Mouse (Mus musculus) cerebellum, adult 11-12 months (tissue): ENCODE data around the gene Olfr872.
"Not testable (repeated sequence)": the region's sequence is repeated elsewhere in the genome, so short reads cannot be mapped to it uniquely, and the experiment has no call there.

Experiments used
- DNase-seq: peaks from one replicate; pipeline ENCODE4 v3.0.0; 2022

Gene Olfr872

DNA sequence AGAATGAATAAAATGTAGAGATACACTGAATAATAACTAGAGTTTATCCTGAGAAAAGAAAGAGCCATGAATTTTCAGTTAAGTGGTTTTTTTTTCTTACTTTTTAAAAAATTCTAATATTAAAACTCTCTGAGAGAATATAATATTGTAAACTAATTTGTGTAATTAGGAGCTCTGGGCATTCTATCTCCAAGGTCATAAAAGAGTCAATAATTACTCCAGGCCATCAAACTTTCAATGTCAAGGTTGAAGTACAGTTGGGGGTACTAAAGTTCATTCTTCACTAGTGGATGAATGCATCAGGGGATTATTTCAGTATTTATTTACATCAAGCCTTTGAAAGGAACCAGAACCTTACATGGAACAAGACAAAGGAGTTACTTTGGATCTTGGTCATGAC lies at the start of gene Olfr872:
Gene Olfr872 (plus strand): TSS at position 301 of the 400 bp plus-strand sequence.
- DNase-seq, result no peak

GRCm38 (mm10) chr9:20202131-20202530 lies 34.8 kb upstream of the Olfr872 start:
- DNase-seq, result no peak

DNA sequence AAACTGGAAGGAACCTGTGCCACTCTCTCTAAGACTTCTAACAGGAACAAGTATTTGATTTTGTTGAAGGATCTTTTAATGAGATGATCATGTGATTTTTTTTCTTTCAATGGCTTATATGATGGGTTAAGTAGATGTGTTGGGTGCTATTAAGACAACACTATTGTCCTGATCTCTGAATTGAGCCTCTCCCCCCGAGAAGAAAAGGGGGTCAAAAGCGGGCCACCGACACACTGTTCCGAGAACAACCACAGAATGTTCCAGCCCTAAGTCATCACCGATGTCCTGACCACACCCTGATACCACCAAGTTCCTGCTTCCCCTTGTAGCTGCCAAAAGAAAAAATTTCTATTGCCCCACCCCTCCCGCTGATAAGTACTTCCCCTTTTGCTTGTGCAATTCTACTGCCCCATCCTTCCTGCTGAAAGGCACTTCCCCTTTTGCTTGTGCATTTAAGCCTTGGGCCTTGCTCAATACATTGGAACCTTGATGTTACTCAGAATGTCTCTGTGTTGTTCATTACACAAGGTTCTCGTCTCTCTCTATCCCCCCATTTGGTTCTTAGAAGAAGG lies 33.4 kb upstream of the Olfr872 start:
- not testable (repeated sequence) for DNase-seq

DNA sequence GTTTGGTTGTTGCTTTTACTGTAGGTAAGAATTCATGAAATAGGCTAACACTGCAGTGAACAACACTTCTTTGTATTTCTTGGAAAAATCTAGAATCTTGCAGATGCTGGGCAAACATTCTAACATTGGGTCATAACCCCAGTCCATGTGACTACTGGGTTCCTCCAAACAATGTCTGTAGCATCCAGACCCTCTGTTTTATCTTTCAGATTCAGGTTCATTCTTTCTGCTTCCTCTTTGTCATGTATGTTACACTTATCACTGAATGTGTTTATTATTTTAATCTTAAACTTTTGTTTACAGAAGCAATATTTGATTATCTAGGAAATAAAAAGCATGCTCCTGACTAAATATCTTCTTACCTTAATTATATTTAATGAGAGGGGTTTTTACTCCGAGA lies 26.1 kb upstream of the Olfr872 start:
- DNase-seq, result no peak

- DNase-seq, result no peak
These were observed 25.4 kb upstream of the Olfr872 start for GRCm38 (mm10) chr9:20211477-20211876.

DNA sequence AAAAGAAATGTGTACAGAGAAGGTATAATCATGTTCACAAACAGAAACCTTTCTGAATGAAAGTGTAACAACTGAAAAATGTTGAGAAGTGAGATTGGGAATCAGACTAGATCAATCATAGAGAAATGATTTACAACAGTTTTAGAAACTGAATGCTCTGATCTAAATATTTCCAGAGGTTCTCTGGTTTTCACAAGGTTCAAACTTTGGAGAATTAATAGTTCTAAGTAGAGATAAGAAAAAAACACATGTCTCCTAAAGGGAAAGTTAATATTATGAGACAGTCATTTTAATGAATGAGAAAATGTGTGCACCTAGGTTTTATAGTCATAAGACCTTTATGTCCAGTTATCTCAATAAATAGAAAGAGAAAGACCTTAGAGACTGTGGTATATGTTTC lies 25.0 kb upstream of the Olfr872 start, which contains the start of gene Olfr871:
Gene Olfr871 (plus strand): TSS at position 301 of the 400 bp plus-strand sequence.
- no peak for DNase-seq

DNA sequence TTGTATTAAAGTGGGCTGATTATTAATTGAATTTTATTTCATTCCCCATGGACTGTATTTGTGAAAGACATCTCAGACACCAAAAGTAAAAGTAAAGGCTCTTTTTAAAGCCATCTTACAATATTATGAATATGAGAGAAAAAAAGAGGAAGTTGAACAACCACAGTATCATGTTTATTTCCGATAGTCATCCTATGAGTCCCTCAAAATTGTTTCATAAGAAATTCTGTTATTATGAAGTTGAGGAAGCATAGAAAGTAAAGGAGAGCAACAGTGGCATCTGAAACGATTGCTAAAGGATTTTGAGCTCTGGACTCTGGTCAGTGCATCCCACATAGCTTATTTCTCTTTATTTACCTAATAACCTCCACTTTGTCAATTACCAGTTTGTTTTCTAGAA lies 459 bp downstream of the Olfr872 start:
- DNase-seq, result no peak

DNA sequence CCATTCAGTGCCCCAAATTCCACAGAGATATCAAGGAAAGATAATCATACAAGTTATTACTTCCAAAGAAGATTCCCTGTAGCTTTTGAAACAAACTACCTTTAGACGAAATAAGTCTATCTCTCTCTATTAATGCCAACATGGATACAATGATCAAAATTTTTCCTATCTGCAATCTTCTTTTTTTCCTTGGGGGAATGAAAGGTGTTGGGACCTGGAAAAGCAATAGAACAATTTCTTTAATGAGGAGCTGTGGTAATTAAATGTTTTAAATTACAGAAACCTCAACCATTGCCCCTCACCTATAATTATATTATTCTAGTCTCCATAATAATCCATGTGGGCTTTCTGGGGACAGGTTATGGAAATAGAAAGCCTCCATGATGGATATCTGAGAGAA lies 45.1 kb downstream of the Olfr872 start, which contains the start of gene Olfr39:
Gene Olfr39 (plus strand): TSS at position 301 of the 400 bp plus-strand sequence.
- no peak for DNase-seq

DNA sequence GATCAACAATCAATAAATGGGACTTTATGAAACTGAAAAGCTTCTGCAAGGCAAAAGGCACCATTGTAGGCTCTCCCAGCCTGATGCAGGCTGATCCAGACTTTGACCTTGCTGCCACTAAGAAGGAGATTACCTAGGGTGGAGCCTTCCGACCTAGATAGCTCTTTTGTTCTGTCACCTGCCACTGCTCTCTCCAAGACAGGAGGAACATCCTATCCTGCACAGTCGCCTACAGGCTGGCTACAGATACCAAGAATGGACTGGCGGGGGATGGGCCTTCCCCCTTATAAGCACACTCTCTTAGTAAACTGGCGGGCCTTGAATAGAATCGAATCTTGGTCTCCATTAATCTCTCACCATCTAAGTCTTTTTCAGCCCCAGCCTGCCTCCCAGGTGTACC lies 58.6 kb downstream of the Olfr872 start:
- DNase-seq, result not testable (repeated sequence)

DNA sequence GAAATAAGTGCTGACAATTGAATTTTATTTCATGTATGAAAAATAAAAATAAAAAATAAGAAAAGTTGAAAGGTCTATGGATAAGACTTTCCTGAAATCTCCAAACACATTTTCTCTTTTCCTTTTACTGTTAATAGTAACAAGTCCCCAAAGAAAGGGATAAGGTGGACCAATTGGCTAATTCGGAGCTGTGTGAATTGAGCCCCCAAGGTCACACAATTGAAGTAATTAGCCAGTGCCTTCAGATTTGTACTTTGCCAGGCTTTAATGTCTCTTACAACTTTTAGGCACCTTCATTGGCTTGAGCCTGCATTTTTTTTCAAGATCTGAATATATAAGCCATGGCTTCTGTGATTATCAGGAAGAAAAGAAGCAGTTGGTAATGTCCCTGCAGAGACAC lies 61.3 kb downstream of the Olfr872 start, which contains the start of gene Olfr873:
Gene Olfr873 (plus strand): TSS at position 301 of the 400 bp plus-strand sequence.
- no peak for DNase-seq
